Mouse (Mus musculus): ENCODE results near the gene Akp3.

Akp3 gene

GRCm38 (mm10) chr1:87124673-87125072 is at the start of gene Akp3:
Akp3 (plus strand) TSS chr1:87124973.
- no peak for DNase-seq

GRCm38 (mm10) chr1:87086196-87086595 is 38.6 kb upstream of the Akp3 start:
- no peak for DNase-seq

GRCm38 (mm10) chr1:87086964-87087363 is 37.8 kb upstream of the Akp3 start:
- no peak for DNase-seq

- DNase-seq, result no peak
Observed at GRCm38 (mm10) chr1:87089251-87089650, 35.5 kb upstream of the Akp3 start.

DNA sequence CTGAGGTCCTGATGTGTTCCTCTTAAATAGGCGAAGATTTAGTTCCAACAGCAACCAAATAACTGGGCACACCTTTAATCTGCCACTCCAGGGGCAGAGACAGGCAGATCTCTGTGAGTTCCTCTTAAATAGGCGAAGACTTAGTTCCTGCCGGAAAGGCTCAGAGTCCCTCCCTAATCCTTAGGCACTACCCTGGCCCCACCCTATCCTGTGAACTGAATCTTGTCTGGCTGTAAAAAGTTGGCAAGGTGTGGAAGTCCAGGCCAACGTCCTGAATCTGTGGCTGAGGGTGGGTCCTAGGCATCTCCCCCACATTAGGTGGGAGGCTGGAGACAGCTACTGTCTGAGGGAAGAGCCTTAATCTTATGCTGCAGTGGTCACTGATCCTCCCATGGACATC is 34.9 kb upstream of the Akp3 start, which contains the start of gene Alppl2:
Alppl2 (minus strand) TSS at position 101 of the 400 bp plus-strand sequence.
- no peak for DNase-seq

GRCm38 (mm10) chr1:87095642-87096041 is 29.1 kb upstream of the Akp3 start:
- no peak for DNase-seq

DNA sequence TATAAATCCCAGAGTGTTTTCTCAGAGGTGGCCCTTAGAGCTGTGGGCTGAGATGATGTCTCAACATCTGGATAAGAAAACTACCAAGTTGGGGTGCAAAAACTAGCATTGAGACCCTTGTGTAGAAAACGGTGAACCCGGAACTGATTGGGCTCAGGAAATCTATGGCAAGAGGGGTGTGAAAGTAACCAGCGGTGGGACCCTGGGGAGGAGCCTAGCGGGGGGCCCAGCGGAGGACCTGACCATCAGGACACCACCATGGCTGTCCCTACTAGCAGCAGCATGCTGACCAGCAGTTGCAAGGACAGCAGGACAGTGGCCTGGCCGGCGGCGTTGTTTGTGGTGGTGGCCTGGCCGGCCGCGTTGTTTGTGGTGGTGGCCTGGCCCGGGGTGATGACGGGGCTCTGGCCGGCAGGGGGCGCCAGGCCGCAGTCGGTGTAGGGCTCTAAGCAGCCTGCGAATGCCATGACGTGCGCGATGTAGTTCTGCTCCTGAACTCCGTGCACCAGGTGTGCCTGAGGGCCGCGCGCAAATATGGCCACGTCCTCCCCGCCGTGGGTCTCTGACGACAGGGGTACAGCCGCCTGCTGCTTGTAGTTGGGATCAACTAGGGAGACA is 26.3 kb upstream of the Akp3 start:
- peak; percentile 40 to 48 for DNase-seq

- no peak for DNase-seq
Observed at GRCm38 (mm10) chr1:87101411-87101810, 23.4 kb upstream of the Akp3 start, which contains the start of gene Alpi. Alpi (minus strand) TSS chr1:87101606.

DNA sequence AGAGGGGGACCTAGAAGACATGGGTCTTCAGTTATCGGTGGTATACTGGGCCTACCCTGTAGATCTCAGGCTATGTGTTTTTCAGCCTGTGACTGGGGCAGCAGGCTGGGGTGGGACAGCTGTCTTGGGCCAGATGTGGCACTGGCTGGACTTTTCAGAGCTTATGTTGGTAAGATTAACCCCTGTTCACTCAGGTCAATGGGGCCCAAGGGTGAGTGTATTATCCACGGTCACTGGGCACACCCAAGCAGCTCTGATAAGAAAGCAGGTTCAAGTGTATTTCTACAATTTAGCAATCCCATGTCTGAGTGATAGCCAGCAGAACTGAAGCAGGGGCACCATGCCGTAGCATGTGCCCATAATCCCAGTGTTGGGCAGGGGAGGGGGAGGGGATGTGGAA is 22.7 kb upstream of the Akp3 start:
- DNase-seq, result no peak

DNA sequence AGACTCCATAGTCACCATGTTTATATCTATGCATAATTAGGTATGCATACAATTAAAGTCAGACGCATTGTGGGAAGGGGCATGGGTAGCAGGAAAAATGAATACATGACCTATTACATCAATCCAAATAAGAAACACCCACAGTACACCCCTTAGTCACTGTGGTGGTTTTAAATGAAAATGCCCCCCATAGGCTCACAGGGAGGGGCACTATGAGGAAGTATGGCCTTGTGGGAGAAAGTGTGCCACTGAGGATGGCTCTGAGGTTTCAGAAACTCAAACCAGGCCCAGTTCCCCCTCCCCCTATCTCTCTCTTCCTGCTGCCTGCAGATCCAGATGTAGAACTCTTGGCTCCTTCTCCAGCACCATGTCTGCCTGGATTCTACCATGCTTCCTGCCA is 20.8 kb upstream of the Akp3 start:
- no peak for DNase-seq

DNA sequence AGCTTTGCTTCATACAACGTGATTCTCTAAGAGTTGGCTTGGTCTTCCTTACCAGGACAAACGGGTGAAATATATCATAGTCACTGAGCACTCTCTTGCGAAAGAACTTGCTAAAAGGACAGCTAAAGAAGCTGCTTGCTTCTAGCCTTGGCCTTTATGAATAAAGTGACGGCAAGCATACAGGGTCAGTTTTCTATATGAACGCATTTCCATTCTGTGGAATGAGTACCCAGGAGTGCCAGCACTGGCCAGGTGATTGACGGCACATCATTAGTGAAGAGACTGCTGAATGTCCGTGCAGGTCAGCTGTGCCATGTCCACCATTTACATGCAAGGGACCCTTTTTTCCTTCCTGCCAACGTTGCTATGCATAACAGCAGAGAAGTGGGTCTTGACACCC is 18.2 kb upstream of the Akp3 start:
- DNase-seq, result no peak

- DNase-seq, result no peak
Observed at GRCm38 (mm10) chr1:87108564-87108963, 16.2 kb upstream of the Akp3 start.

GRCm38 (mm10) chr1:87111719-87112354 is 12.9 kb upstream of the Akp3 start:
- DNase-seq, result peak; percentile 9 to 22

DNA sequence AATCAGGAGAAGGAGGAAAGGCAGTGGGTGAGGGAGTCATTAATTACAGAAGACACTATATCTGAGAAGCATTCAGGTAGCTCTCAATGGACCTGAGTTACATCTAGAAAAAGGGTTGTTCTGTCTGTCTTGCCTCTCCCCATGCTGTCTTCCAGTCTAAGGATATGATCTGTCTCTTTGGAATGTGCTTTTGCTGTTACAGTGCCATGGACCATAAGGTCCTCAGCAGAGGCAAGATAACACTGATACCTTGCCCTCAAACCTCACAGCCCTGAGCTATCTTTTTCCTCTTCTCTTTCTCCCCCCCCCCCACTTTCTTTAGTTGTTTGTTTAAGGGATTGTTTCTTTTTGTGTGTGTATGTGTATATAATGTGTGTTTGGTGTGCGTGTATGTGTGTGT is 10.0 kb upstream of the Akp3 start:
- DNase-seq, result no peak

GRCm38 (mm10) chr1:87127206-87128030 is 2.6 kb downstream of the Akp3 start:
- DNase-seq, result peak; percentile 10 to 23

DNA sequence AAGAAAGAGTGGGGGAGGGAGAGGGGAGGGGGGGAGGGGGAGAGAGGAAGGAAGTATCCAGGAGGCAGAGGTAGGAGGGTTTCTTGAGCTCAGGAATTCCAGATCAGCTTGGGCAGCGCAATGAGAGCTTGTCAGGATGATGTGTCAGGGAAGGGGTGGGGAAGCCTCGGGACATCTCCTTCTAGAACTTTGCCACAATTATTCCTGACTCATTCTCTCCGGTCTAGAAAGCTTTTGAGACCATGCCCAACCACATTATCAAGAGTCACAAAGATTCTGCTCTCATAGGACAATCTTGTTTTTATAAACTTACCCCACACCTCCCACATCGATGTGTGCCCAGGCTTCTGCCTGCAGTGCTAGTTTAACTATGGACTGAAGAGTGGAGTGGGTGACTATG is 7.0 kb downstream of the Akp3 start:
- DNase-seq, result no peak

- DNase-seq, result no peak
Observed at GRCm38 (mm10) chr1:87141550-87141949, 16.8 kb downstream of the Akp3 start.

DNA sequence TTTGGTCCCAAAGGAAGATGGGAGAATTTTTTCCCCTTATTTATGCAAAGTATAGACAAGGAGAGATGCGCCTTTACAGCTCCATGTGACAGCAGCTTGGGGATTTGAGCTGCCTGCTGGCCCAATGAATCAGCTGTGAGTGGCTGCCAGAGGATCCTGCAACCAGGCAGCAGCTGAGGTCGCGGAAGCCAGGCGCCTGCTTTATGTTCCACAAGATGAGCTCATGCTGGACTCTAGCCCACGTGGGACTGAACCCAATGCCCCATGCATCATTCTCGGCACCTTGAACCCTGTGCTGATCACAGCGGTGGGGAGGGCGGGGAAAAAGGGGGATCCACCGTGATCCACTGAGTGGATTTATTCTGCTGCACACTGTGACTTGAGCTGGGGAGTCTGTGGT is 17.7 kb downstream of the Akp3 start:
- peak; percentile 14 to 26 for DNase-seq

DNA sequence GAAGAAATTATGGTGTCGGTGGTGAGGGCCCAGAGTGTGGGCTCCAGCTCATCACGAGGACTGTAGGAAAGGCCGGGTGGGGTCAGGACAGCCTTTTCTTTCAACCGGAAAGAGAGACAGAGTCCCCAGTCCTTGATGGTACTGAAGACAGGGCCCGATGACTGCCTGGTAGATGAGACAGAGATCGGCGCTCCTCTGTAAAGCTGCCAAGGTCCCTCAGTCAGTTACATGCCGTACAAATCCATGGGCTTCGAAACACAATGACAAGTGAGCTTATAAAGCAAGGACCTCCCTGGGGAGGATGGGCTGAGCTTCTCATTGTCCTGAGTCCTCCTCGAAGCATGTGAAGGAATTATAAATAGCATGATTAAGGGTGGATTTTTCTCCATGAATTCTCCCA is 18.4 kb downstream of the Akp3 start:
- DNase-seq, result no peak

- no peak for DNase-seq
Observed at GRCm38 (mm10) chr1:87149422-87149821, 24.6 kb downstream of the Akp3 start.

DNA sequence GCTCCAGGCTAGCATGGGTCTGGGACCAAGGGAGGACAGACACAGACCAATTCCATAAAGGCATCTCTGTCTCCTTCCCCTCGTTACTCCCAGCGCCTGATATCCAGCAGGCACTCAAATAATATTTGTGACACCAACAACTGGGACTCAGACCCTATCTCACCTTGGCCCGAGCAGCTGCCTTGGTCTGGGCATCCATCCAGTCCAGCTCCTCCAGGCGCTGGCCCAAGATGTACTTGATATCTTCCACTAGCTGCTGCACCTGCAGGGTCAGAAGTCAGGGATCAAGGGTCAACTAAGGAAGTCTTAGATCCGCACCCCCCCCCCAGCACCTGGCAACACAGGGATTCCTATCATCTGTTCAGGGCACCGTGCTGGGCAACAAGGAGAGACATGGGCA is 26.5 kb downstream of the Akp3 start:
- no peak for DNase-seq

DNA sequence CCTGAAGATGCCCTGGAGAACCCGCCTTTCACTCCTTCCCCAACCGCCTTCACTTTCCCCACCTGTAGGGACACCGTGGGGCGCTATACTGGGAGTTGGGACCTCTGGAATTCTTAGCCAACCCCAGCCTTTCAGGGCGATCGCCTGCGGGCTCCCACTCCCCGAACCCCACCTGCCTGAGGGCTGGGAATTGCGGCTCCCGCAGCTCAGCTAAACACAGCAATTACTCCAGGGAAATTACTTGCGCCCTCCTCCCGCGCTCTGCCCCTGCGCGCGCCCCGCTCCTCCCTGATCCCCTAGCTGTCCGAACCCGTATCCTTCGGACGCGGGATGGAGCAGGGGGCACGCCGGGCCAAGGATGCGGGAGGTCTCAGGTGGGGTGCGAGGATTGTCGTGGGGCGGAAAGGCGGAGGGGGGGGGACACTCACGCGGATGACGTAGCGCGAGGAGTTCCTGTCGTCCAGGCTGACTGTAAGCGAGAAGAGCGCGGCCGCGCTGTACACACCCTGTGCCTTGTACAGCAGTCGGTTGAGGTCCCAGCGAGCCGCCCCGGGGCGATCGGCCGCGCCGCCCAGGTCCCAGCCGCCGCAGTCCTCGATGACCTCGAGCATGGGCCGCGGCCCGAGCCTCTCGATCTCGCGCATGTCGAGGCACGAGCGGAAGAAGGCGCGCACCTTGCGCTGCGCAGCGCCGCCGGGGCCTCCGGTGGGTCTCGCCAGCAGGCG is 29.2 kb downstream of the Akp3 start:
- no peak for DNase-seq

DNA sequence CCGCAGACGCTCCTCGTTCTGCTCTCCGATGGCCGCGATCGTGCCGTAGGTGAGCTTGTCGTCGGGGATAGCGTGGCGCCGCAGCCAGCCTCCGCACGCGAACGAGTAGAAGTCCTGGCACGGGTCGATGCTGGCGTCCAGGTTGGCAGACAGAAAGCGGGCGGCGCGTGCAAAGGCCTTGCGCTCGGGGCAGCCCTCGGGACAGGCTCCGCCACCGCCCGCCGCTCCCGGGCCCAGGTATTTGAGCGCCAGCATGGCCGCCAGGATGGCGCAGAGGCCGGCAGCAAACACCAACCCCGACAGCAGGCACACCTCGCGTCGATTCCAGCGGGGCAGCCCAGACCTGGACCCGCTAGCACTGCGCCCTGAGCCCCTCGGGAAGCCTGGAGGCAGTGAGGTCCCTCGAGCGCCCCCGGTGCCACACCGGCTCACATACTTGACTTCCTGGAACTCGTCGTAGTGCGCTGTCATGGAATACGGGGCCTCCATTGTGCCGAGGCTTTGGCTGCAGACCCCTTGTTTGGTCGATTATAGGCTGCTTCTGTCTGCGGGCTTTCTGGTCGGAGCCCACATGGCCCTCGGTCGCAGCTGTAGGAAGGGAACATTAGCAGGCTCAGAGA is 29.8 kb downstream of the Akp3 start:
- DNase-seq, result no peak
